Mouse (Mus musculus): Measurements from ENCODE around the gene Stard13.

Stard13 gene

DNA sequence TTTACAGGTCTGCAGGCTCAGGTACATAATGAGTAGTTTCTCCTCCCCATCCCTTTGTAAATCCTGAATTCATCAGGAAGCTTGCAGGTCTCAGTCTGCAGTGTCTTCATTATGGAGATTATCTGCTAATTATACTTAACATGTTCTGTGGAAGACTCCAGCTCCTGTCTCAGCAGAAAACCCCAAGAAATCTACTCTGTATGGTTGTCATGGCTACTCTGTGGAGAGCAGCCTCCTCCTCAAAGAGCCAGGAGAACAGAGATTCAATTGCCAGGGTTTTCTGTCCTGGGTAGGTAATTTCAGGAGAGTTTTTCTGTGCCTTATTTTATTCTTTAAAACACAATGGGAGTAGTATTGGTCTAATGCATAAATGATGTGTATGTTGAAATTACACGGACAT, 210.7 kb downstream of the Stard13 start:
- no peak for DNase-seq (ENCODE audit: extremely low read depth, low read depth)

DNA sequence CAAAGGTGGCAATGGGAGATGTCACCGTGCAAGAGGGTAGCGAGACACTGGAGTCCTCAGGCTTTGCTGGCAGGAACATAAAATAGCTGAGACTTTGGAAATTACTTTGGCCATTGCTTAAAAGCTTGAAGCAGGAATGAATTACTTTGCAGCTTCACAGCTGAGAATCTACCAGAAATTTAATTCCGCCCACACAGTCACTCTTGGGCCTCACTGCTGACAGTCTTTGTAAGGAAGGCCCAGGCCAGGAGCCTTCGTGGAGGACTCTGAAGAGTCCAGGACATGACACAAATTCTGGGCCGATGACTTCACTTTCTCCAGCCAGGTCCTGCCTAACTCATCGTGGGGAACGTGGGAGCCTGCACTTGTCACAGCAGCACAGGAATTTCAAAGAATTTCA, 211.6 kb downstream of the Stard13 start:
- DNase-seq (ENCODE audit: extremely low read depth, low read depth), result no peak

DNA sequence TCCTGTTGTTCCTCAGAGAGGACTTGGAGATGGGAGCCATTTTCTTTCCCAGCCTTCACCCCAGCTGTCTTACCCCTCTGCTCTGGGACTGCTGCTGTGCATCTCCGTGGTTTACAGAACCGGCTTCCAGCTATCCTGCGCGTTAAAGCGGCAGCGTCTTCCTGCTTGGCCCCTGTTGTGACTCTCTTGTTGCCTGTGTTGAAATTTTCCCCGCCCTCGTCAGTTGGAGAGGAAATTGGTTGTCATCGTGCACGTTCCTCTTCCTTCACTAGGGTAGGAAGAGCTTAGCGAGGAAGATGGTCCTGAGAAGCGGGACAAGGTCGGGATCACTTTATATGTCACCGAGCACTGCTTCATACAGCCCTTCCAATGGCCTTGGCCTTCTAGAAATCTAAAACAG, 212.8 kb downstream of the Stard13 start:
- DNase-seq (ENCODE audit: extremely low read depth, low read depth), result no peak

DNA sequence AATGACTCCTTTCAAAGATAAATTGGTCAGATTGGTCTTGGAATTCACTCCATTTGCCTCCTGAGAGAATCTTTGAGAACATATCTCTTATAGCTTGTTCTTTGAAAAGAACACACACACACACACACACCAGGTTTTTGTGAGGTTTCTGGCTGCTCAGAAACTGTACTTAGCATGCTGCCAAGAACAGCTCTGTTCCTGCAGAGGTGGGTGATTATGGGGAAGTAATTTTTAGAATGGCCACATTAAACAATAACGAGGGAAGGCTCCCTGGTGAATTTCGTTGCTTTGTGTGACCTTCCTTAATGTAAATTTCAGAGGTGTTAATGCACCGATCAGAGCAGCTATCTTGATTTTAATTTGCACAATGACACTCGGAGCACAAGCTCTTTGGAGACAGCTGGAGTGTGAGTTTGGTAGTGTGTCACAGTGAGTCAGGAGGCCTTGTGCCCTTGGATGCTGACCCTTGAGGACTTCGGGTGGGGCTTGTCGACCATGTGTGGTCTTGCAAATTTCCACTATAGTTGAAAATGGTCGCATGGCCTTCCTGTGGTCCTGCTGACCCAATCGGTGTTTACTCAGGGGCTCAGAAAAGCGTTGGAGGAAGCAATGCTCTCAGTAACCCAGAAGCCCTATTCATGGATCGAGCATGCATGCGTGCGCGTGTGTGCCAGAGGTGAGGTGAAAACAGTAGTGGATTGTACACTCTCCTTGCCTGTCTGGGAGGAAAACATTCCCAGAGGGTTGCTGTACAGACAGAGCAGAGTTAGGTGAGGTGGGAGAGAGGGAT, 213.4 kb downstream of the Stard13 start:
- DNase-seq (ENCODE audit: extremely low read depth, low read depth), result no peak

DNA sequence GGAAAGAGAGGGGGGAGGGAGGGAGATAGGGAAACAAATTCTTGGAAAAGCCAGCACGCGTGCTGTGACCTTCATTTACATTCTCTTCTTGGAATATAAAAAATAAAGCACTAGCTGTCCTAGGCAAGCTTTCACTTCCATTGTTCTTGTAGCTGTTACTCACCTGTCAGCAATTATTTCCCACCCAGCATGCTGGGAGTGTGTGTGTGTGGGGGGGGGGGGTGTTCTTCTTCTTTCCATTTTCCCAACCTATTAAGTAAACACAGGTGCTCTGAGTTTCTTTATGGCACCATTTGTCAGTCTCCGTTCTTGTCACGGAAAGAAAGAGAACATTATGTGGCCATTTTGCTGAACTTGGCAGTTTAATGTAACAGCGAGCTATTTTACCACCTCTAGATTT, 214.7 kb downstream of the Stard13 start:
- DNase-seq (ENCODE audit: extremely low read depth, low read depth), result no peak

DNA sequence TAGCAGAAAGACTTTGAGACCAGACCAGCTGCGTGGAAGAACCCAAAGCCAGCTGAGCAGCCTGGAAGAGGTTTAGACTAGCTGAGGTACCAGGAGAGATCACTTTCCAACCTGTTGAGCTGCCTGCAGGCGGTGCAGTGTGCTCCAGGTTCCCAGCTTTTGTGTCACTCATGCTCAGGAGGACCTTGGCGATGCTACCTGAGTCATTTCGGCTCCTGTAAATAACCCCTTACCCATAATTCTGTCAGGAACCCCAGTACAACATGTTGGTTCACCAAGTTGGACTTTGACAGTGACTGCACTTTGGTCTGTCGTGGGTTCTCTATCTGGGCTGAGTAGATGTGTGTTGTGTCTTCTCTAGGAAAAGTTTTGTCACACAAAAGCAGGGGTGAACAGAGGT, 215.2 kb downstream of the Stard13 start:
- no peak for DNase-seq (ENCODE audit: extremely low read depth, low read depth)

DNA sequence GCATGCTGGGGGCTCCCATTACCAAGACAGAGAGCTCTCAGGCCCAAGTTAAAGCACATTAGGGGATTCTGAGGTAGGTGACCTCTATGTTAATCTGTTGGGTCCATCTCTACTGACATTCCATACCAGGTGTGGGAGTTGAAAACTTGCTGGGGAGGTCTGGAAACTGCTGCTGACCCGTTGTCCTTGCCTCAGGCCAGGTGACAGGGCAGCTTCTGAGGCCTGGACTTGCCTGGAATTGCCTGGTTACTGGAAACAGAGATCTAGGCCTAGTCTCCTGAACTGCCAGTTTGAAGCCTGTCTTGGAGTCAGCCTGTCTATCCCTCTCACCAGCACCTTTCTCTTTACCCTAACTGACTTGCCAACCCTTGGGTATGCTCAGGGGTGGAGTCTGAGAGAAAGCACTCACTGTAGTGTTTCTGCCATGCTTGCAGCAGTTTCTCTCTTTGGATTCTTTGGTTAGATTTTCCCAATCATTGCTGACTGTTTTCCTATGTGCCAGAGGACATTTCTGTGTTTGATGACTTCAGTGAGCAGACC, 229.3 kb downstream of the Stard13 start:
- DNase-seq (ENCODE audit: extremely low read depth, low read depth), result no peak

DNA sequence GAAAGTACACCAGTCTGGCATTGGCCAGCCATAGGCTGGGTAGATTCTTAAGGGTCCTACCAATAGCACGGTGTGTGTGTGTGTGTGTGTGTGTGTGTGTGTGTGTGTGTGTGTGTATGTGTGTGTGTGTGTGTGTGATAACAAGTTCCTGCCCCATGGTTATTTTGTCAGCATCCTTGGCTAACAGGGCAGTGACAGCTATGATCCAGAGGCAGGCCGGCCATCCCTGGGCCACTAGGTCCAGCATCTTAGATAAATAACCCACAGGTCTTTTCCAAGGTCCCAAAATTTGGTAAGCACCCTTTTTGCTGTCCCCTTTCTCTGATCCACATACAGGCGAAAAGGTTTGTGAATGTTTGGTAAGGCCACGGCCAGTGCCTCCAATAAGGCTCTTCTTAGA, 231.6 kb downstream of the Stard13 start:
- DNase-seq (ENCODE audit: extremely low read depth, low read depth), result no peak

DNA sequence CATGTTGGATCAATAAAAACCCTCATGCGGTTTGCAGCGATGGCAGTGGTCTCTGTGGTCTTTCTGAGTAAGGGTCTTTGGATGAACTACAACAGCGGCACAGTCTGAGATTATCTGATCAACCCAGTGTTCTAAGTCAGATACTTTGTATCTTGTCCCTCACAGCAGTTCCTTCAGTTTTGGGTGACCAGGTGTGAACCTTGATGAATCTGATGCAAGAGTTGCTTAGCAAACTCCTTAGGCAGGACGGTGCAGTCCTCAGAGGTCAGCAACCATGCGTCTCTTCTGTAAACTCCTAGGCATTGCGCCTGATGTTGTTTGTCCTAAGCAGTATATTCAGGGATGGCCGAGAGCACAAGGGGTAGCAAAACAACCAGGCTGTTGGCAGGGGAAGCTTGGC, 232.5 kb downstream of the Stard13 start:
- no peak for DNase-seq (ENCODE audit: extremely low read depth, low read depth)

DNA sequence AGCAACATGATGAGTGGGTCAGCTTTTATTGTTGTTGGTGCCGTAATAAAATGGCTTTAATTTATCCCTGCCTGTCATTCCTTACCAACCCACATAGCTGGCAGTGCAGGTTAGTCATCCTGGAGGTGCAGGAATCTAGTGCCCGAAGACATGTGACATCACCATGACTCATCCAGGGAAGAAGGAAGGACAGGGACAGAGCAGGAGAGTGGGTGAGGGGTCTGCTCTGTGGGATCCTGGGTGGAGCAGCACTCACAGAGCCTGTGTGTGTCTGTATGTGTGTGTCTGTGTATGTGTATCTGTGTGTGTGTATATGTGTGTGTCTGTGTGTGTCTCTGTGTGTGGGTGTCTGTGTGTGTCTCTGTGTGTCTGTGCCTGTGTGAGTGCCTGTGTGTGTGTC, 237.1 kb downstream of the Stard13 start:
- DNase-seq (ENCODE audit: extremely low read depth, low read depth), result no peak

DNA sequence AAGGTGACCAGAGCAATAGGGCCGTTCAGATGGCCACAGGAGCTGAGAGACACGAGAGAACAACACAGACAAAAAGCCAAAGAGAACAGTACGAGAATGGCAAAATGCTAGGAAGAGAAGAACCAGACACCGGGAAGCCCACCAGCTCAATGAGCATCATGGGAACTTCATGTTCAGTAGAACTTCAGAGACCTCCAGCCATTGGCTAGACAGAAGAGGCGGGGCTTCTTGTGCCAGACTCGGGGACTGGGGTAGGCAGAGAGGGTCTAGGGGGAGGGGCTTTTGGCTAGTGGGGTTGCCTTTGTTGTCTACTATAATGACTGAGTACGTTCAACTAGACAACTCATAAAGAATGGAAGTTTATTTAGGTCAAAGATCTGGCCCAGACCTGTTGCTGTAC, 239.5 kb downstream of the Stard13 start:
- DNase-seq (ENCODE audit: extremely low read depth, low read depth), result no peak

All from MEL-GATA-1-ER (cell line).